Mouse (Mus musculus) left cerebral cortex, adult 2 months (tissue): ENCODE measurements around the gene Srgap2. TPM values are rescaled to one million over a fixed set of nuclear protein-coding genes. Genes with fewer than 3 reads are reported as not detected.
A peak's percentile ranks its signal among the peaks of the same experiment; 100 is the strongest.

Source experiments
- DNase-seq, 2 experiments: peaks; one replicate each; pipeline ENCODE4 v3.0.0; 2021 to 2022; ENCODE audit warnings: low spot score in 2 of 2, mixed read lengths in 1 of 2; ENCODE audit errors: extremely low spot score in 1 of 2
- H3K27ac ChIP-seq: fragments of 200-600 bp; 2 replicates; pipeline ENCODE4 v1.8.1; 2022
- H3K4me3 ChIP-seq: fragments of 200-600 bp; 2 replicates; pipeline ENCODE4 v1.8.1; 2022
- CTCF ChIP-seq: fragments of 200-600 bp; IDR thresholded peaks from 2 replicates; pipeline ENCODE4 v1.8.1; 2022; ENCODE audit warnings: antibody characterized with exemption, mild to moderate bottlenecking, moderate library complexity
- intact Hi-C: fragments of 180-260 bp; cut with DNase I; formaldehyde crosslinking; loops from one replicate; pipeline ENCODE4 v1.15.1; 2025
- total RNA-seq, 2 experiments: library from RNA; stranded (reverse); gene quantifications; 2 replicates each; pipeline ENCODE4 v1.2.3; 2021

The Srgap2 gene
- total RNA-seq, 2 experiments from 2014 or later = 86.4 to 89.3 TPM

GRCm38 (mm10) chr1:131288938-131289337 is 238.2 kb downstream of the Srgap2 start:
- Histone ChIP-seq H3K4me3 (no peak overlapping the region), H3K27ac (no peak overlapping the region)
- intact Hi-C loops = no loop called here
- TF ChIP-seq CTCF = no peak
- DNase-seq = no peak

- no peak for TF ChIP-seq CTCF
- DNase-seq = no peak
- intact Hi-C loops = no loop called here
Measured at GRCm38 (mm10) chr1:131287267-131287666, 239.9 kb downstream of the Srgap2 start.

GRCm38 (mm10) chr1:131286803-131287202 is 240.3 kb downstream of the Srgap2 start:
- no peak for TF ChIP-seq CTCF
- H3K27ac ChIP-seq = no peak overlapping the region
- H3K4me3 ChIP-seq = no peak overlapping the region
- DNase-seq = no peak
- intact Hi-C loops = no loop called here

More at GRCm38 (mm10) chr1:131287267-131287666, 239.9 kb downstream of the Srgap2 start:
- Histone ChIP-seq H3K4me3 (no peak overlapping the region), H3K27ac (no peak overlapping the region)

GRCm38 (mm10) chr1:131284616-131285015 is 242.5 kb downstream of the Srgap2 start:
- Histone ChIP-seq H3K4me3 (no peak overlapping the region), H3K27ac (no peak overlapping the region)
- no peak for DNase-seq
- no peak for TF ChIP-seq CTCF
- intact Hi-C loops = no loop called here

GRCm38 (mm10) chr1:131284167-131284566 is 243.0 kb downstream of the Srgap2 start:
- H3K27ac ChIP-seq = no peak overlapping the region
- intact Hi-C loops = no loop called here
- TF ChIP-seq CTCF = no peak
- H3K4me3 ChIP-seq = no peak overlapping the region
- DNase-seq = no peak

- intact Hi-C loops = no loop called here
- Histone ChIP-seq H3K27ac (no peak overlapping the region), H3K4me3 (no peak overlapping the region)
- no peak for DNase-seq
- TF ChIP-seq CTCF = no peak
Measured at GRCm38 (mm10) chr1:131281731-131282130, 245.4 kb downstream of the Srgap2 start.

- TF ChIP-seq CTCF = no peak
- H3K4me3 ChIP-seq = no peak overlapping the region
- intact Hi-C loops = no loop called here
- H3K27ac ChIP-seq = no peak overlapping the region
- no peak for DNase-seq
Measured at GRCm38 (mm10) chr1:131280280-131280679, 246.9 kb downstream of the Srgap2 start.

- DNase-seq = no peak
- Histone ChIP-seq H3K4me3 (peak within 1 kb of the TSS; percentile 3; the same call in 1 of the 2 replicates), H3K27ac (no peak within 1 kb of the TSS)
- intact Hi-C loops = loop anchor here (10.0 kb wide), 2 partner anchors 295 to 735 kb away; no protein-coding TSS in a partner anchor
- no peak for TF ChIP-seq CTCF
Measured at GRCm38 (mm10) chr1:131279456-131279776, 247.7 kb downstream of the Srgap2 start, which contains the start of gene Ikbke. Gene Ikbke (minus strand): TSS chr1:131279606.

GRCm38 (mm10) chr1:131278606-131279455 is 248.3 kb downstream of the Srgap2 start:
- intact Hi-C loops = loop anchor here (10.0 kb wide), 2 partner anchors 294 to 734 kb away; no protein-coding TSS in a partner anchor
- no peak for DNase-seq
- Histone ChIP-seq H3K27ac (no peak overlapping the region), H3K4me3 (peak overlapping the region; percentile 3; the same call in 1 of the 2 replicates)
- TF ChIP-seq CTCF = no peak

- Histone ChIP-seq H3K27ac (no peak overlapping the region), H3K4me3 (no peak overlapping the region)
- no peak for DNase-seq
- intact Hi-C loops = loop anchor here (10.0 kb wide), 2 partner anchors 292 to 732 kb away; no protein-coding TSS in a partner anchor
- no peak for TF ChIP-seq CTCF
Measured at GRCm38 (mm10) chr1:131276831-131277230, 250.3 kb downstream of the Srgap2 start.

GRCm38 (mm10) chr1:131275577-131275976 is 251.6 kb downstream of the Srgap2 start:
- DNase-seq = no peak
- intact Hi-C loops = loop anchor here (10.0 kb wide), 2 partner anchors 291 to 731 kb away; no protein-coding TSS in a partner anchor
- H3K27ac ChIP-seq = no peak overlapping the region
- no peak overlapping the region for H3K4me3 ChIP-seq
- TF ChIP-seq CTCF = no peak

GRCm38 (mm10) chr1:131274725-131275539 is 252.2 kb downstream of the Srgap2 start:
- TF ChIP-seq CTCF = no peak
- Histone ChIP-seq H3K4me3 (no peak overlapping the region), H3K27ac (no peak overlapping the region)
- DNase-seq = no peak
- intact Hi-C loops = loop anchor here (10.0 kb wide), 2 partner anchors 290 to 730 kb away; no protein-coding TSS in a partner anchor
